Mouse (Mus musculus) MEL (cell line): Measurements from ENCODE around the gene Ifng. TPM values are rescaled to one million over a fixed set of nuclear protein-coding genes. Genes with fewer than 3 reads are reported as not detected.
"Not testable (repeated sequence)": the region's sequence is repeated elsewhere in the genome, so short reads cannot be mapped to it uniquely, and the experiment has no call there.

Experiments used
- DNase-seq: peaks from one replicate; pipeline ENCODE4 v3.0.0; 2011; ENCODE audit warnings: low read depth, low spot score
- H3K27ac ChIP-seq: 2 replicates; pipeline ENCODE4 v1.5.1; 2012; ENCODE audit warnings: low read depth, mild to moderate bottlenecking, control low read depth, low read length, moderate library complexity; ENCODE audit not compliant: control insufficient read depth
- H3K27me3 ChIP-seq, 2 experiments: fragments of 150-350 bp in 1 of 2; sonication (generic) in 1 of 2; 2 replicates each; pipeline ENCODE4 v1.6.1; 2012; ENCODE audit warnings: low read length in 2 of 2, mild to moderate bottlenecking in 2 of 2, improper control_type of control experiment in 1 of 2, moderate library complexity in 1 of 2; ENCODE audit not compliant: insufficient read depth in 2 of 2, control insufficient read depth in 1 of 2
- H3K36me3 ChIP-seq, 2 experiments: 2 replicates each; pipeline ENCODE4 v1.6.1; 2012 to 2014; ENCODE audit warnings: low read length in 2 of 2, improper control_type of control experiment in 1 of 2, inconsistent platforms in 1 of 2, mild to moderate bottlenecking in 1 of 2; ENCODE audit not compliant: insufficient read depth in 2 of 2, control insufficient read depth in 1 of 2
- H3K4me1 ChIP-seq, 2 experiments: fragments of 150-350 bp in 1 of 2; sonication (generic) in 1 of 2; 2 replicates each; pipeline ENCODE4 v1.6.1; 2012; ENCODE audit warnings: low read length in 2 of 2, improper control_type of control experiment in 1 of 2, mild to moderate bottlenecking in 1 of 2; ENCODE audit not compliant: insufficient read depth in 2 of 2, control insufficient read depth in 1 of 2
- H3K4me3 ChIP-seq, 2 experiments: fragments of 150-350 bp in 1 of 2; sonication (generic) in 1 of 2; 2 replicates each; pipeline ENCODE4 v1.5.1; 2012; ENCODE audit warnings: low read depth in 2 of 2, low read length in 2 of 2, mild to moderate bottlenecking in 2 of 2, moderate library complexity in 2 of 2, control low read depth in 1 of 2, improper control_type of control experiment in 1 of 2; ENCODE audit not compliant: control insufficient read depth in 1 of 2, insufficient read depth in 1 of 2
- H3K79me2 ChIP-seq: 2 replicates; pipeline ENCODE4 v1.6.1; 2012; ENCODE audit warnings: mild to moderate bottlenecking, low read length, moderate library complexity; ENCODE audit not compliant: control insufficient read depth, poor library complexity, insufficient read depth
- H3K9ac ChIP-seq: 2 replicates; pipeline ENCODE4 v1.6.1; 2012; ENCODE audit warnings: low read depth, mild to moderate bottlenecking, control low read depth, low read length, moderate library complexity; ENCODE audit not compliant: control insufficient read depth, poor library complexity, severe bottlenecking
- H3K9me3 ChIP-seq: fragments of 150-350 bp; sonication (generic); replicated peaks from 2 replicates; pipeline ENCODE4 v1.6.1; 2012; ENCODE audit warnings: mild to moderate bottlenecking, low read length, improper control_type of control experiment, moderate library complexity; ENCODE audit not compliant: insufficient read depth
- CHD1 ChIP-seq: IDR thresholded peaks from 2 replicates; pipeline ENCODE4 v1.6.1; 2012; ENCODE audit warnings: low read depth, mild to moderate bottlenecking, inconsistent platforms, low read length, improper control_type of control experiment
- CHD2 ChIP-seq: IDR thresholded peaks from 2 replicates; pipeline ENCODE4 v1.6.1; 2011; ENCODE audit warnings: low read length, improper control_type of control experiment
- E2F4 ChIP-seq: IDR thresholded peaks from 2 replicates; pipeline ENCODE4 v1.6.1; 2011; ENCODE audit warnings: low read depth, low read length, improper control_type of control experiment, borderline replicate concordance
- ETS1 ChIP-seq: IDR thresholded peaks from 2 replicates; pipeline ENCODE4 v1.6.1; 2012; ENCODE audit warnings: low read depth, mild to moderate bottlenecking, inconsistent platforms, low read length, improper control_type of control experiment, moderate library complexity
- GABPA ChIP-seq: IDR thresholded peaks from 2 replicates; pipeline ENCODE4 v1.6.1; 2012; ENCODE audit warnings: low read depth, mild to moderate bottlenecking, inconsistent platforms, low read length, improper control_type of control experiment, moderate library complexity
- HCFC1 ChIP-seq: IDR thresholded peaks from 2 replicates; pipeline ENCODE4 v1.6.1; 2012; ENCODE audit warnings: low read depth, mild to moderate bottlenecking, inconsistent platforms, low read length, improper control_type of control experiment, moderate library complexity
- JUND ChIP-seq: IDR thresholded peaks from 2 replicates; pipeline ENCODE4 v1.6.1; 2011; ENCODE audit warnings: low read depth, mild to moderate bottlenecking, improper control_type of control experiment, low read length
- MYC ChIP-seq: IDR thresholded peaks from 2 replicates; pipeline ENCODE4 v1.6.1; 2011; ENCODE audit warnings: low read depth, mild to moderate bottlenecking, low read length, improper control_type of control experiment, moderate library complexity
- NRF1 ChIP-seq: IDR thresholded peaks from 2 replicates; pipeline ENCODE4 v1.6.1; 2014; ENCODE audit warnings: low read depth, mild to moderate bottlenecking, inconsistent platforms, low read length, improper control_type of control experiment, moderate library complexity; ENCODE audit not compliant: poor library complexity, insufficient read depth, severe bottlenecking
- POLR2A ChIP-seq, 2 experiments: IDR thresholded peaks; 2 replicates each; pipeline ENCODE4 v1.6.1; 2011 to 2012; ENCODE audit warnings: low read length in 2 of 2, mild to moderate bottlenecking in 2 of 2, control low read depth in 1 of 2, improper control_type of control experiment in 1 of 2, low read depth in 1 of 2, moderate library complexity in 1 of 2; ENCODE audit not compliant: control insufficient read depth in 1 of 2, insufficient read depth in 1 of 2, poor library complexity in 1 of 2
- POLR2AphosphoS2 ChIP-seq: IDR thresholded peaks from 2 replicates; pipeline ENCODE4 v1.6.1; 2011; ENCODE audit warnings: low read length, improper control_type of control experiment
- RAD21 ChIP-seq: IDR thresholded peaks from 2 replicates; pipeline ENCODE4 v1.6.1; 2011; ENCODE audit warnings: mild to moderate bottlenecking, low read depth, low read length, improper control_type of control experiment
- SIN3A ChIP-seq: IDR thresholded peaks from 2 replicates; pipeline ENCODE4 v1.6.1; 2012; ENCODE audit warnings: low read length, improper control_type of control experiment, inconsistent platforms
- TAL1 ChIP-seq: IDR thresholded peaks from 2 replicates; pipeline ENCODE4 v1.6.1; 2012; ENCODE audit warnings: mild to moderate bottlenecking, inconsistent platforms, low read length, moderate library complexity, mixed read lengths
- UBTF ChIP-seq: IDR thresholded peaks from 2 replicates; pipeline ENCODE4 v1.6.1; 2012; ENCODE audit warnings: low read depth, mild to moderate bottlenecking, inconsistent platforms, low read length, improper control_type of control experiment, moderate library complexity, borderline replicate concordance; ENCODE audit not compliant: insufficient read depth
- USF1 ChIP-seq: IDR thresholded peaks from 2 replicates; pipeline ENCODE4 v1.6.1; 2014; ENCODE audit warnings: low read depth, mild to moderate bottlenecking, inconsistent platforms, low read length, improper control_type of control experiment, moderate library complexity
- ZC3H11A ChIP-seq: IDR thresholded peaks from 2 replicates; pipeline ENCODE4 v1.6.1; 2012; ENCODE audit warnings: low read depth, mild to moderate bottlenecking, inconsistent platforms, low read length, improper control_type of control experiment
- ZKSCAN1 ChIP-seq: IDR thresholded peaks from 2 replicates; pipeline ENCODE4 v1.6.1; 2012; ENCODE audit warnings: low read depth, mild to moderate bottlenecking, inconsistent platforms, low read length, improper control_type of control experiment, moderate library complexity
- ZMIZ1 ChIP-seq: IDR thresholded peaks from 2 replicates; pipeline ENCODE4 v1.6.1; 2012; ENCODE audit warnings: low read depth, mild to moderate bottlenecking, inconsistent platforms, low read length, improper control_type of control experiment, moderate library complexity
- ZNF384 ChIP-seq: IDR thresholded peaks from 2 replicates; pipeline ENCODE4 v1.6.1; 2012; ENCODE audit warnings: low read depth, mild to moderate bottlenecking, inconsistent platforms, low read length, improper control_type of control experiment
- polyA plus RNA-seq, 2 experiments: library from polyadenylated mRNA; stranded (reverse) in 1 of 2; unstranded in 1 of 2; fragments of >175 nt in 1 of 2; fragments of >200 nt in 1 of 2; gene quantifications; 2 replicates each; pipeline versions ENCODE4 v1.2.1 to v1.2.4; 2012; ENCODE audit warnings: low replicate concordance in 2 of 2, low read depth in 1 of 2; ENCODE audit not compliant: insufficient read length in 2 of 2, insufficient read depth in 1 of 2, missing spikeins in 1 of 2
- total RNA-seq: library from RNA; depleted of rRNA; stranded (reverse); fragments of 300-350 nt; gene quantifications from 2 replicates; pipeline ENCODE4 v1.2.3, GENCODE M21; 2012

The Ifng gene
- total and polyA plus RNA-seq, 3 experiments, result not detected

DNA sequence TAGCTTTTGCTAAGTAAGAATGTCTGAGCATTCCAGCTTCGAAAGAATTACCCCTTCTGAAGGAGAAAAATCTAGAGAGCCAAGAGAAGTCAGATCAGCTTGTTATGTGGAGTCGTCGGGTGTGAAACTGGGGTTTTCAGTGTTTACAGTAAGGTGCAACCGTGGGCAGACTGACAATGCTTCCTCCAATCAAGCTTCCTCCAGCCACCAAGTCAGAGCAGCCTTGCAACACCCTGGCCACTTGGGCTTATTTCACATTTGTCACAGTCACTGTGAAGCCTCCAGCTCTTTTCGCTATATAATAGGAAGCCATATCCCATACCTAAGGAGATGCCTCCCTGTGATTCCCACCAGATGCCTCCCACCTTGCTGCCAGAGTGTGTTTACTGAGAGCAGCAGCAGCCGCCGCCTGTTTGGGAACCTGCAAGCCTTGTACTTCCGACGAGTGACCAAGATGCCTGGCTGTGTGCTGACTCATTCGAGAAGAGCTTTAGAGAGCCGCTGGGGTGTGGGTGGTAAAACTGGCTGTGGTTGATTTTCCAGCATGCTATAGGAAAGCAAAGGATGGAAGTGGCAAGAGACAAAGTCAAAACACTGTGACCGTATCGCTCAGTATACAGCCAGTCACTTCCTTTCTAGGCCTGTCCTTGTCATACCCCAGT, 29.6 kb downstream of the Ifng start:
- H3K27ac ChIP-seq, result no peak overlapping the region
- TF ChIP-seq ZNF384 (no peak), CHD2 (no peak), SIN3A (no peak), POLR2A (IDR thresholded peaks at IDR 0.05; ENCODE audit: control insufficient read depth in 1 of 2, insufficient read depth in 1 of 2, low read depth in 1 of 2, low read length in 2 of 2, poor library complexity in 1 of 2) (no peak), CHD1 (no peak), USF1 (no peak), ZKSCAN1 (no peak), HCFC1 (no peak), TAL1 (no peak), MYC (no peak), POLR2AphosphoS2 (no peak), UBTF (no peak), ZMIZ1 (no peak)
- no peaks in the 10 kb centered on the region for H3K79me2 ChIP-seq
- no peaks in the 10 kb centered on the region for H3K4me1 ChIP-seq
- no peak for DNase-seq
- H3K9ac ChIP-seq, result no peak overlapping the region
- H3K4me3 ChIP-seq, result no peak overlapping the region
- no peaks in the 10 kb centered on the region for H3K9me3 ChIP-seq
- H3K27me3 ChIP-seq, result no peaks in the 10 kb centered on the region
- H3K36me3 ChIP-seq, result no peaks in the 10 kb centered on the region

DNA sequence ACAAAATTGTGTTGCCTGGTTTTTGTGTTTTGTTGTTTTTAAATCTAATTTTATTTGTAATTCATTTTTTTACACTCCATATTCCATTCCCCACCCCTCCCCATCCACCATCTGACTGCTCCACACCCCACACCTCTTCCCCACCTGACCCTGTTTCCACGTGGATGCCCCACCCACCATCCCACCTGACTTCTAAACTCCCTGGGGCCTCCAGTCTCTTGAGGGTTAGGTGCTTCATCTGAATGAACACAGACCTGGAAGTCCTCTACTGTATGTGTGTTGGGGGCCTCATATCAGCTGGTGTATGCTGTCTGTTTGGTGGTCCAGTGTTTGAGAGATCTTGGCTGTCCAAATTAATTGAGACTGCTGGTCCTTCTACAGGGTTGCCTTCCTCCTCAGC, 32.0 kb downstream of the Ifng start:
- DNase-seq, H3K36me3 ChIP-seq, H3K9ac ChIP-seq, H3K9me3 ChIP-seq, H3K4me3 ChIP-seq, H3K4me1 ChIP-seq, H3K79me2 ChIP-seq, H3K27me3 ChIP-seq, H3K27ac ChIP-seq: not testable (repeated sequence)

DNA sequence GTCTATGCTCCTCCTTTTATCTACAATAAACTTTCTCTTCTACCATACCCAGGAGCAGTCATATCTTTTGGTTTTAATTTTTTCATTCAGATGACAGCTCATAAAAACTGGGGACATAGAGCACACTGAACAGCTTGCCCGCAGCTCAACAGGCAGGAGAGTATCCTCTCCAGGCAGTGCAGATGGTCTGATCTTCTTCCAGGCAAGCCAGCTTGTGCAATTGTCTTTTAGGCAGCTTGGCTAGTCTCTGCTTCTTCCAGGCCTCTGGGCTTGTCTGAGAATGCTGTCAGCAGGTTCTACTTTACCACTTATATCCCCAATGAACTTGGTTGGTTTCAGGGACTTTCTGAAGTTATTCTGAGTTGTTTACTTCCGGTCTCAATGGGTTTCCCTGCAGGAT, 35.9 kb downstream of the Ifng start:
- H3K9ac ChIP-seq, result no peak overlapping the region
- TF ChIP-seq GABPA, result no peak
- TF ChIP-seq RAD21, result no peak
- TF ChIP-seq ETS1, result no peak
- TF ChIP-seq USF1, result no peak
- no peak for TF ChIP-seq CHD1
- no peak for TF ChIP-seq E2F4
- no peak for TF ChIP-seq ZC3H11A
- no peak for TF ChIP-seq JUND
- no peak for TF ChIP-seq NRF1
- no peaks in the 10 kb centered on the region for H3K36me3 ChIP-seq
- no peak overlapping the region for H3K27ac ChIP-seq
- no peaks in the 10 kb centered on the region for H3K27me3 ChIP-seq
- H3K4me3 ChIP-seq, result no peak overlapping the region
- H3K4me1 ChIP-seq, result no peaks in the 10 kb centered on the region
- no peak for DNase-seq
- no peaks in the 10 kb centered on the region for H3K79me2 ChIP-seq
- H3K9me3 ChIP-seq, result no peaks in the 10 kb centered on the region
